Mouse (Mus musculus) midbrain, embryonic 16.5 days (tissue): ENCODE results near the gene Rbm4. TPM values are rescaled to one million over a fixed set of nuclear protein-coding genes. Genes with fewer than 3 reads are reported as not detected.

ENCODE experiments used
- ATAC-seq: fragments of 200-750 bp; cut with Nextera tagmentation; 2 replicates; pipeline ENCODE4 v1.8.0; 2017; ENCODE audit warnings: moderate TSS enrichment
- H3K27ac ChIP-seq: fragments of 300-500 bp; sonication (generic); 2 replicates; pipeline ENCODE4 v1.5.1; 2014; ENCODE audit warnings: mild to moderate bottlenecking, low read length, mixed read lengths
- H3K27me3 ChIP-seq: fragments of 300-500 bp; sonication (generic); 2 replicates; pipeline ENCODE4 v1.6.1; 2014; ENCODE audit warnings: low read depth, low read length, mixed read lengths; ENCODE audit not compliant: control insufficient read depth, insufficient read depth
- H3K36me3 ChIP-seq: fragments of 300-500 bp; sonication (generic); 2 replicates; pipeline ENCODE4 v1.6.1; 2014; ENCODE audit warnings: mild to moderate bottlenecking, low read length, moderate library complexity, mixed read lengths; ENCODE audit not compliant: control insufficient read depth, insufficient read depth
- H3K4me1 ChIP-seq: fragments of 300-500 bp; sonication (generic); 2 replicates; pipeline ENCODE4 v1.6.1; 2014; ENCODE audit warnings: mild to moderate bottlenecking, low read length, mixed read lengths; ENCODE audit not compliant: control insufficient read depth, insufficient read depth
- H3K4me2 ChIP-seq: fragments of 300-500 bp; sonication (generic); 2 replicates; pipeline ENCODE4 v1.6.1; 2014; ENCODE audit warnings: mild to moderate bottlenecking, low read length, mixed read lengths
- H3K4me3 ChIP-seq: fragments of 300-500 bp; sonication (generic); 2 replicates; pipeline ENCODE4 v1.5.1; 2014; ENCODE audit warnings: low read depth, mild to moderate bottlenecking, low read length, moderate library complexity, mixed read lengths
- H3K9ac ChIP-seq: fragments of 300-500 bp; sonication (generic); 2 replicates; pipeline ENCODE4 v1.6.1; 2014; ENCODE audit warnings: low read depth, low read length, mixed read lengths
- H3K9me3 ChIP-seq: fragments of 300-500 bp; sonication (generic); replicated peaks from 2 replicates; pipeline ENCODE4 v1.6.1; 2014; ENCODE audit warnings: mild to moderate bottlenecking, low read length, mixed read lengths; ENCODE audit not compliant: control insufficient read depth, poor library complexity, severe bottlenecking
- WGBS: fragments of 180-500 bp; shearing (Covaris S2); extraction: QIAGEN DNeasy Blood & Tissue Kit; methylation state at CpG from one replicate; pipeline ENCODE4 v1.1.7; 2014; 5-methylcytosine and 5-hydroxymethylcytosine counted together
- polyA plus RNA-seq: library from polyadenylated mRNA; unstranded; fragments of >200 nt; fragmentation: Nextera tagmentation; extraction: Ambion mirVana; gene quantifications from 2 replicates; pipeline ENCODE4 v1.2.1, GENCODE M21; 2015

Gene Rbm4
- 78.8 and 87.2 TPM in 2 replicates for polyA plus RNA-seq

DNA sequence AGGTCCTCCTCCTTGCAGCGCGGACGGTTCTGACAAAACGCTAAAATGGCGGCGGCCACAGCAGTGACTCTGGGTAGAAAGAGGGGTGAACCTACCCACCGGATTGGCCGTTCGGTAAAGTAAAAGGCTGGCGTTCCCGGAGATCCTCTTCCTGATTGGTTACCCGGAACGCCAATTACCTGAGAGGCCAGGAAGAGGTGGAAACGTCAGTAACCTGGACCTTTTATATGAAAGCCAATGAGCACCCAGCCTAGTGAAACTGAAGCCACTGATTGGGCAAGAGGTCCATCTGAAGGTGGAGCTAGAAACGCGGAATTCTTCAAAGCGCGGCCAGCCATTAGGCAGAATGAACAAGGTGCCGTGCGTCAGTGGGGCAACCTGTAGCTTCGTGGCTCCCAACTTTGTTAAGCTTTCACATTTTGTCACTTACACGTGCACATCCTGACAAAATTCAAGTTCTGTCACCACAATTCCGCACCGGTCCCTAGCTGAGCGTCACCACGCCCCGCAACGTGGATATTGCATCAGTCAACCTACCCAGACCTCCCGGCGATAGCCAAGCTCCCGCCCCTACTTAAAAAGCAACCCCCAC, at the start of gene Rbm4:
Rbm4 (minus strand) TSS at position 71 of the 592 bp plus-strand sequence.
- peak within 1 kb of the TSS; percentile 70 for H3K9ac ChIP-seq
- H3K27me3 ChIP-seq = no peaks in the 10 kb centered on the region
- H3K36me3 ChIP-seq = no peaks in the 10 kb centered on the region; the same call in 1 of the 2 replicates
- no peaks in the 10 kb centered on the region for H3K9me3 ChIP-seq
- peak within 1 kb of the TSS; percentile 90 for H3K4me2 ChIP-seq
- ATAC-seq = peak; percentile 98
- WGBS = under 1% methylated on average over 31 of the region's 31 CpGs
- H3K4me1 ChIP-seq = peaks cover 41% of the 10 kb centered on the region
- peak within 1 kb of the TSS; percentile 78 for H3K27ac ChIP-seq
- H3K4me3 ChIP-seq = peak within 1 kb of the TSS; percentile 58

DNA sequence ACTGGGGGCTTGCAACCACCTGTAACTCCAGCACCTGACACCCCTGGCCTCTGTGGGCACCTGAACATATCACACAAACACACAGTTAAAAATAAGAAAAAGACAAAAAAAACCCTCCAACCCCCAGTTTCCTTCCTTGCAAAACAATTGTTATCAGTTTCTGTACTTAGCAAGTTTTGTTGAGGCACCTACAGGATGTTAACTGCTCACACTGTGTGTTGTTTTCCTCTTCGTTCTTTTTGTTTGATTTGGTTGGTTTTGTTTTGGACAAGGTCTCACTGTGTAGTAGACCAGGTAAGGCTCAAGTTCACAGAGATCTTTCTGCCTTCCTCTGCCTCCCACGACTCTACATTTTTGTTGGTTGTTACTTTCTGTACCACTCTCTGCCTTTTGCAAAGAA, 48.9 kb upstream of the Rbm4 start:
- H3K4me3 ChIP-seq = no peak overlapping the region
- H3K27me3 ChIP-seq = peaks cover 18% of the 10 kb centered on the region
- no peaks in the 10 kb centered on the region for H3K9me3 ChIP-seq
- H3K4me1 ChIP-seq = peaks cover 14% of the 10 kb centered on the region
- H3K9ac ChIP-seq = no peak overlapping the region
- no peak overlapping the region for H3K4me2 ChIP-seq
- no peak for ATAC-seq
- H3K36me3 ChIP-seq = no peaks in the 10 kb centered on the region
- 79% methylated on average over 2 of the region's 2 CpGs for WGBS
- no peak overlapping the region for H3K27ac ChIP-seq

DNA sequence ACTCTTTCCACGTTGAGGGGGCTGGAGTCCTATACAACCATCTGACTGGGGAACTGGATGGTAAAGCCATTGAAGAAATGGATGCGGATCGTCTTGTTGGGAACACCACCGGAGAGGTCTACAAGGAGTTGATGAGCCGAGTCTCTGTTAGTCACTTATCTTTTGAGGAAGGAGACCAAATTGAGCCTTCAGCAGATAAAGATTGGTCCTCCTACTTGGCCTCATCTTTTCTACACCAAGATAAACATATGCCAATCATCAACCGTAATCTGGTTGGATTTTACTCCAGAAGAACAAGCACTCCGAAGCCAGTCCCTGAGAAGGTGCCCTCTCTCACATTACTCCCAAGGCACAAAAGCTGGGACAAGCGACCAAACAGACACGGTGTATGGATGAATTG, 47.1 kb upstream of the Rbm4 start:
- Histone ChIP-seq H3K4me1 (peaks cover 14% of the 10 kb centered on the region), H3K4me2 (no peak overlapping the region), H3K36me3 (no peaks in the 10 kb centered on the region), H3K4me3 (no peak overlapping the region), H3K27ac (no peak overlapping the region), H3K9me3 (no peaks in the 10 kb centered on the region), H3K27me3 (peaks cover 18% of the 10 kb centered on the region), H3K9ac (no peak overlapping the region)
- 86% methylated on average over 9 of the region's 9 CpGs for WGBS
- no peak for ATAC-seq

DNA sequence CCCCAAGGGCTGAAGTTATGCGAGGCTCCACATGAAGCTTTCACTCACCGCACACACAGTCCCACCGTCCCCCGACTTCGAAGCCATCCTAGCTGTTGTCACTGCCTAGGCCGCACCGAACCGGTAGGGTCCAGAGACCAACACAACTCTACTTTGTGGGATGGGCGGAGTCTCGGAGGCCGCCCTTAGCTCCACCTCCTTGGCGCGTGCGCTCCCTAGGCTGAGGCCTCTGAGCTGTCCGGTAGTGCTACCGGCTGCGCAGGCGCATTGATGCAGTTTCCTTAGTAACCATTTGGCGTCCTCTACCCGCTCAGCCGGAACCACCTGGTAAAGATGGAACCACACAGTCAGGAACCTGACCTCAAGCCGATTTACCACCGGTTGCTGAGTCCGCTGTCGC, 45.4 kb upstream of the Rbm4 start, which contains the start of the genes Ccs and Ccdc87:
Ccs (minus strand) TSS at position 184 of the 400 bp plus-strand sequence.
Ccdc87 (plus strand) TSS at position 218 of the 400 bp plus-strand sequence.
- peak; percentile 98 for ATAC-seq
- Histone ChIP-seq H3K9me3 (no peaks in the 10 kb centered on the region), H3K4me1 (peaks cover 14% of the 10 kb centered on the region), H3K9ac (peak within 1 kb of the TSS; percentile 79), H3K4me3 (peak within 1 kb of the TSS; percentile 70), H3K27me3 (peaks cover 18% of the 10 kb centered on the region), H3K27ac (peak within 1 kb of the TSS; percentile 35; the same call in 1 of the 2 replicates), H3K4me2 (peak within 1 kb of the TSS; percentile 98), H3K36me3 (no peaks in the 10 kb centered on the region)
- under 1% methylated on average over 25 of the region's 25 CpGs for whole genome bisulfite sequencing

DNA sequence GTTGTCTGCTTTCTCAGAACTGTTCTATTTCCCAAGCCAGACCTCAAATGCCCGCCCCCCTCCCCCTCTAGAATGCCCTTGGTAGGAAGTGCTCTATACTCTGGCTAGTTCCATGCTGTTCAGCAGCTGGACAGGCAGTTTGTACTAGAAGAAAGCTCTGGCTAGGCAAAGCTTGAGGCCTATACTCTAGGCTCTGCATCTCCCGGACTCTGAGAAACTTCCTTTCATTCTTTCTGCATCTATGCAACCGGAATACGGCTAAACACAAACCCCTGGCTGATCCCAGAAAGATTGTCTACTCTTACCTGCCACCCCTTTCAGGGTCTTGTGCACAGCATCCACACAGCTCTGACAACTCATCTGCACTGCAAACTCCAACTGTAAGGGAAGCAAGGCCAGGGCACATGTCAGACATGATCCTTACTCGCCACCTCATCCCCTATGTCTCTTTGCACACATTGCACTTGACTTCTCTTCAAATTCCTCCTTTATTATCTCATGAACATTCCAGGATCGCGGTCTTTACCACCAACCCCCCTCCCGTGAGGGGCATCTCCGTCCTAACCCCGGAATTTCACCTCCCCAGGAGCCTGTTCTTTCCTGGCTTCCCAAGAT, 44.9 kb upstream of the Rbm4 start:
- Histone ChIP-seq H3K4me2 (peak overlapping the region; percentile 98), H3K9me3 (no peaks in the 10 kb centered on the region), H3K27ac (peak overlapping the region; percentile 35; the same call in 1 of the 2 replicates), H3K4me3 (peak overlapping the region; percentile 70), H3K9ac (peak overlapping the region; percentile 79), H3K36me3 (no peaks in the 10 kb centered on the region), H3K27me3 (peaks cover 18% of the 10 kb centered on the region), H3K4me1 (peaks cover 14% of the 10 kb centered on the region)
- WGBS = 27% methylated on average over 10 of the region's 10 CpGs
- ATAC-seq = no peak; the same call in 1 of the 2 replicates

DNA sequence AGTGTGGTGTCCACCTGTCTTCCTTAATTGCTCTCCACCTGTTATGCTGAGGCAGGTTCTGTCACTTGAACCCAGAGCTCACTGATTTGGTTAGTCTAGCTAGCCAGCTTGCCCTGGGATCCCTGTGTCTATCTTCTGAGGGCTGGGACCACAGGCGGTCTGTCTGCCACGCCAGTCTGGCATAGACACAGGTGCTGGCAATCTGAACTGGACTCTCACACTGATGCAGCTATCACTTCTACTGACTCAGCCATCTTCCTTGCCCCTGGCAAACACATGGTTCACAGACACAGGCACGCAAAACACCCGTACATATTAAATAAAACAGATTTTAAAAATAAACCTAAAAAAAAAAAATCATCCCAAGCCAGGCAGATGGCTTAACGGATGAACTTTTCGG, 43.3 kb upstream of the Rbm4 start:
- Histone ChIP-seq H3K27ac (no peak overlapping the region), H3K9ac (no peak overlapping the region), H3K4me3 (no peak overlapping the region), H3K27me3 (peaks cover 18% of the 10 kb centered on the region), H3K4me2 (no peak overlapping the region), H3K9me3 (no peaks in the 10 kb centered on the region), H3K36me3 (peaks cover 4% of the 10 kb centered on the region; the same call in 1 of the 2 replicates), H3K4me1 (peaks cover 14% of the 10 kb centered on the region)
- ATAC-seq = no peak
- 93% methylated on average over 6 of the region's 6 CpGs for WGBS

DNA sequence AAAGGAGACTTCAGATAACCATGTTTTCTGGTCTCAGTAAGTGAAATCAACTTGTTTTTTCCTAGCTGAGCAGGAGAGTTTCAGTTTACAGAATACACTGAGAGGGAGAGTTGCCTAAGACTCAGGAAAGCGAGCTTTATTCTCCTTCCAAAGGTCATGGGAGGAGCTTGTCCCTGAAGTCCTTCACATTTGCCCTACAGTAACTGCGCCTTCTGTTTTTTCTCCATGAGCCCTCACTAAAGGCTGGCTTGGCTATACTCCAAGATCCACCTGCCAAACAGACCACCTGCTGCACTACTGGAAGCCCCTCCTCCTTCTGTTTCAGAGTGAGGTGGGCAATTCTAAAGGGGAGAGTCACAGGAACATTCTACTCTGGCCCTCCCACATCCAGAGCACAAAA, 42.4 kb upstream of the Rbm4 start:
- no peak overlapping the region for H3K4me2 ChIP-seq

DNA sequence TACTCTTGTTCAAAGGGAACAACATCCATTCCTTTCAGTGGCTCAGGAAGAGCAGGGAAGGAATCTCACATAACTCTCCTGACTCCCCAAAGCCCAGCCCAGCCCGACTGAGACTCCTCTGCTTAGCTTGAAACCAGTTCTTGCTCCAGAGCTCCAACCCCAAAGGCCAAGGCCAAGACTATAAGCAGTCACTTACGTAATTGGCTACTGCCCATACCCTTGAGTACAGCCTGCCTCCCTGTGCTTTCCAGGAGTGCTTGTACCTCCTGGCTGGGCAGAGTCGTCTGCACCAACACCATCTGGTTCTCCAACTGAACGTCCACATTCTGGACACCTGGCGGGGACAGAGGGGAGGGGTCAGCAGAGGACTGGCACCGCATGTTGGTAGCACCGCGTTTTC, 40.3 kb upstream of the Rbm4 start:
- peaks cover 4% of the 10 kb centered on the region; the same call in 1 of the 2 replicates for H3K36me3 ChIP-seq
- no peak overlapping the region for H3K9ac ChIP-seq
- no peak overlapping the region for H3K4me2 ChIP-seq
- ATAC-seq = no peak
- peaks cover 10% of the 10 kb centered on the region for H3K4me1 ChIP-seq
- no peak overlapping the region for H3K27ac ChIP-seq
- WGBS = 89% methylated on average over 8 of the region's 8 CpGs
- H3K27me3 ChIP-seq = no peaks in the 10 kb centered on the region
- H3K9me3 ChIP-seq = no peaks in the 10 kb centered on the region
- no peak overlapping the region for H3K4me3 ChIP-seq

More for the DNA sequence above, 42.4 kb upstream of the Rbm4 start:
- no peaks in the 10 kb centered on the region for H3K9me3 ChIP-seq
- no peak for ATAC-seq
- peaks cover 9% of the 10 kb centered on the region for H3K27me3 ChIP-seq
- peaks cover 14% of the 10 kb centered on the region for H3K4me1 ChIP-seq
- H3K4me3 ChIP-seq = no peak overlapping the region
- H3K9ac ChIP-seq = no peak overlapping the region
- peaks cover 4% of the 10 kb centered on the region; the same call in 1 of the 2 replicates for H3K36me3 ChIP-seq
- no peak overlapping the region for H3K27ac ChIP-seq
- 72% methylated on average over 2 of the region's 2 CpGs for WGBS

DNA sequence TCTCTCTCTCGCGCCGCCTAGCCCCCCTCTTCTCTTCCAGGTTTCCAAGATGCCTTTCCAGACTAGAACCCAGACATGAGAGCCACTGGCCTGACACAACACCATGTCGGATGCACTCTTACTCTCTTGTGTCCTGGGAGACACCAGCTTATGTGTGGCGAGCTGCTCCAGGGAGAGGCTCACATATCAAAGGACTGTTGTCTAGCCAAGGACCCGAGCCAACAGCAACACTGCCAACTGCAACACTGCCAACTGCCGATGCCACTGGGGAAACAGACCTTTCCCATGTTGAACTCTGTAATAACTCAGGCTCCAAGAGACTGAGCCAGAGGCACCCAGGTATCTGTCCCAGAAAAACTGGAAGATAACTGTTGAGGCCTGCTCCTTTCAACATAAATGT, 35.5 kb upstream of the Rbm4 start:
- no peak overlapping the region for H3K4me2 ChIP-seq
- H3K4me3 ChIP-seq = no peak overlapping the region
- 66% methylated on average over 7 of the region's 7 CpGs for WGBS
- no peak overlapping the region for H3K9ac ChIP-seq
- H3K36me3 ChIP-seq = peaks cover 14% of the 10 kb centered on the region
- H3K9me3 ChIP-seq = no peaks in the 10 kb centered on the region
- H3K27me3 ChIP-seq = no peaks in the 10 kb centered on the region
- no peak overlapping the region for H3K27ac ChIP-seq
- no peaks in the 10 kb centered on the region for H3K4me1 ChIP-seq
- ATAC-seq = no peak
